Mouse (Mus musculus): Measurements from ENCODE around the gene Ank3. TPM values are rescaled to one million over a fixed set of nuclear protein-coding genes. Genes with fewer than 3 reads are reported as not detected.

Gene Ank3
- polyA plus RNA-seq, 1 experiment from 2014 or later: 70.0 TPM

DNA sequence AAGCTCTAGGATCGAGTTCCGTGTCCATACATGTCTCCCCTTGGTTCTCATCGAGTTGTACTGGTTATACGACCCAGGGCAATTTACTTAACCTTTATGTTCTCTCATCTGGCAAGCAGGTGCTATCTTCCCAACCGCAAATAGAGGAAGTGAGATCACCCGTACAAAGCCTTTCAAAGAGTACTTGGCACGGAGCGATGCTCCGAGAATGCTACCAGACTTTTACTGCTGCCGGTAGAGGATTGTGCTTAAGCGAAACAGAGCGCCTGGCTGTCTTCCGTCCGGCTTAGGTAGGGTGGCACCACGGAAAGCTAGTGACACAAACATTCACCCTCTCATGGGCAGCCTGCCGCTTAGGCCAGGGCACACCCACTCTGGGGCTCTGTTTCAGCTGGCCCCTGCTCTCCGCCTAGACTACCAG lies 641.3 kb downstream of the Ank3 start:
- no peak overlapping the region for H3K27ac ChIP-seq (ENCODE audit: low read depth, low read length)
- no peaks in the 10 kb centered on the region for H3K9me3 ChIP-seq (ENCODE audit: control insufficient read depth, low read length)
- H3K9ac ChIP-seq (ENCODE audit: low read length): no peak overlapping the region
- H3K4me2 ChIP-seq (ENCODE audit: low read depth): no peak overlapping the region
- H3K27me3 ChIP-seq (ENCODE audit: control insufficient read depth, insufficient read depth, low read length): no peaks in the 10 kb centered on the region
- H3K36me3 ChIP-seq (ENCODE audit: control insufficient read depth, insufficient read depth, low read length): no peaks in the 10 kb centered on the region
- DNase-seq (ENCODE audit: low spot score) (no peak), ATAC-seq (ENCODE audit: insufficient read depth, low FRiP score, low TSS enrichment) (no peak)
- WGBS: 80% methylated on average over 17 of the region's 17 CpGs
- H3K4me1 ChIP-seq (ENCODE audit: control insufficient read depth, insufficient read depth, low read length): no peaks in the 10 kb centered on the region
- no peak overlapping the region for H3K4me3 ChIP-seq (ENCODE audit: low read depth, low read length)

- no peak for ATAC-seq (ENCODE audit: insufficient read depth, low FRiP score, low TSS enrichment)
- DNase-seq (ENCODE audit: low spot score): no peak
- Histone ChIP-seq H3K9ac (ENCODE audit: low read length) (no peak overlapping the region), H3K4me1 (ENCODE audit: control insufficient read depth, insufficient read depth, low read length) (no peaks in the 10 kb centered on the region), H3K4me3 (ENCODE audit: low read depth, low read length) (no peak overlapping the region), H3K27me3 (ENCODE audit: control insufficient read depth, insufficient read depth, low read length) (no peaks in the 10 kb centered on the region), H3K4me2 (ENCODE audit: low read depth) (no peak overlapping the region), H3K36me3 (ENCODE audit: control insufficient read depth, insufficient read depth, low read length) (no peaks in the 10 kb centered on the region), H3K9me3 (ENCODE audit: control insufficient read depth, low read length) (no peaks in the 10 kb centered on the region), H3K27ac (ENCODE audit: low read depth, low read length) (no peak overlapping the region)
Observed at GRCm38 (mm10) chr10:70041562-70041961, 643.0 kb downstream of the Ank3 start.

GRCm38 (mm10) chr10:70045722-70046121 lies 647.1 kb downstream of the Ank3 start:
- Histone ChIP-seq H3K9me3 (ENCODE audit: control insufficient read depth, low read length) (no peaks in the 10 kb centered on the region), H3K9ac (ENCODE audit: low read length) (no peak overlapping the region), H3K4me3 (ENCODE audit: low read depth, low read length) (no peak overlapping the region), H3K27me3 (ENCODE audit: control insufficient read depth, insufficient read depth, low read length) (no peaks in the 10 kb centered on the region), H3K36me3 (ENCODE audit: control insufficient read depth, insufficient read depth, low read length) (no peaks in the 10 kb centered on the region), H3K27ac (ENCODE audit: low read depth, low read length) (no peak overlapping the region), H3K4me2 (ENCODE audit: low read depth) (no peak overlapping the region), H3K4me1 (ENCODE audit: control insufficient read depth, insufficient read depth, low read length) (no peaks in the 10 kb centered on the region)
- 80% methylated on average over 2 of the region's 2 CpGs for WGBS
- no peak for DNase-seq (ENCODE audit: low spot score)
- no peak for ATAC-seq (ENCODE audit: insufficient read depth, low FRiP score, low TSS enrichment)

- 93% methylated on average over 7 of the region's 7 CpGs for WGBS
- no peak overlapping the region for H3K9ac ChIP-seq (ENCODE audit: low read length)
- no peaks in the 10 kb centered on the region for H3K36me3 ChIP-seq (ENCODE audit: control insufficient read depth, insufficient read depth, low read length)
- no peak overlapping the region for H3K4me3 ChIP-seq (ENCODE audit: low read depth, low read length)
- no peak overlapping the region for H3K4me2 ChIP-seq (ENCODE audit: low read depth)
- no peaks in the 10 kb centered on the region for H3K4me1 ChIP-seq (ENCODE audit: control insufficient read depth, insufficient read depth, low read length)
- no peaks in the 10 kb centered on the region for H3K9me3 ChIP-seq (ENCODE audit: control insufficient read depth, low read length)
- no peaks in the 10 kb centered on the region for H3K27me3 ChIP-seq (ENCODE audit: control insufficient read depth, insufficient read depth, low read length)
- no peak for DNase-seq (ENCODE audit: low spot score)
- H3K27ac ChIP-seq (ENCODE audit: low read depth, low read length): no peak overlapping the region
- no peak for ATAC-seq (ENCODE audit: insufficient read depth, low FRiP score, low TSS enrichment)
Observed at GRCm38 (mm10) chr10:70049771-70050170, 651.2 kb downstream of the Ank3 start.

DNA sequence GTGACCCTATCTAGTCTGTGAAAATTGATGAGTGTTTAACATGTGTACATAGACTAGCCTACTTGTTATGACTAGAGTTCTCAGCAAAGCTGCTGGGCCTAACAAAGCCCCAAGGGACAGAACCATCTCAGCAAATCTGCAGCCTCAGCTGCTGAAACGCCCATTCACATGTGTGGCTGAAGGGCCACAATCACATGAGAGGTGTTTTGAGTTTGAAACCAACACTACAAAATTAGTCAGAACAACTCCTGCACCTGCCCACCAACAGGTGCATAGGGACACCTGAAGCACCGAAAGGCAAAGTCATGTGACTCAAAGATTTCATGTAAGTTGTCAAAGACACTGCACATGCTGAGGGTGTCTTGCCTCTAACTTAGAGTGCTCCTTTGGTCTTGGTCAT lies 656.7 kb downstream of the Ank3 start:
- H3K4me1 ChIP-seq (ENCODE audit: control insufficient read depth, insufficient read depth, low read length): no peaks in the 10 kb centered on the region
- no peak overlapping the region for H3K27ac ChIP-seq (ENCODE audit: low read depth, low read length)
- no peak overlapping the region for H3K4me2 ChIP-seq (ENCODE audit: low read depth)
- ATAC-seq (ENCODE audit: insufficient read depth, low FRiP score, low TSS enrichment) (no peak), DNase-seq (ENCODE audit: low spot score) (no peak)
- H3K9ac ChIP-seq (ENCODE audit: low read length): no peak overlapping the region
- WGBS: 88% methylated on average over 2 of the region's 2 CpGs
- no peak overlapping the region for H3K4me3 ChIP-seq (ENCODE audit: low read depth, low read length)
- no peaks in the 10 kb centered on the region for H3K36me3 ChIP-seq (ENCODE audit: control insufficient read depth, insufficient read depth, low read length)
- no peaks in the 10 kb centered on the region for H3K27me3 ChIP-seq (ENCODE audit: control insufficient read depth, insufficient read depth, low read length)
- H3K9me3 ChIP-seq (ENCODE audit: control insufficient read depth, low read length): no peaks in the 10 kb centered on the region

- Histone ChIP-seq H3K9ac (ENCODE audit: low read length) (no peak overlapping the region), H3K36me3 (ENCODE audit: control insufficient read depth, insufficient read depth, low read length) (no peaks in the 10 kb centered on the region), H3K27ac (ENCODE audit: low read depth, low read length) (no peak overlapping the region), H3K4me3 (ENCODE audit: low read depth, low read length) (no peak overlapping the region), H3K27me3 (ENCODE audit: control insufficient read depth, insufficient read depth, low read length) (no peaks in the 10 kb centered on the region), H3K9me3 (ENCODE audit: control insufficient read depth, low read length) (no peaks in the 10 kb centered on the region), H3K4me2 (ENCODE audit: low read depth) (no peak overlapping the region), H3K4me1 (ENCODE audit: control insufficient read depth, insufficient read depth, low read length) (no peaks in the 10 kb centered on the region)
- DNase-seq (ENCODE audit: low spot score) (no peak), ATAC-seq (ENCODE audit: insufficient read depth, low FRiP score, low TSS enrichment) (no peak)
- 84% methylated on average over 3 of the region's 3 CpGs for WGBS
Observed at GRCm38 (mm10) chr10:70057064-70057463, 658.5 kb downstream of the Ank3 start.

GRCm38 (mm10) chr10:70060021-70060688 lies 661.6 kb downstream of the Ank3 start:
- no peaks in the 10 kb centered on the region for H3K9me3 ChIP-seq (ENCODE audit: control insufficient read depth, low read length)
- H3K9ac ChIP-seq (ENCODE audit: low read length): no peak overlapping the region
- H3K4me1 ChIP-seq (ENCODE audit: control insufficient read depth, insufficient read depth, low read length): no peaks in the 10 kb centered on the region
- DNase-seq (ENCODE audit: low spot score) (no peak), ATAC-seq (ENCODE audit: insufficient read depth, low FRiP score, low TSS enrichment) (no peak)
- no peaks in the 10 kb centered on the region for H3K36me3 ChIP-seq (ENCODE audit: control insufficient read depth, insufficient read depth, low read length)
- no peak overlapping the region for H3K4me3 ChIP-seq (ENCODE audit: low read depth, low read length)
- H3K27me3 ChIP-seq (ENCODE audit: control insufficient read depth, insufficient read depth, low read length): no peaks in the 10 kb centered on the region
- no peak overlapping the region for H3K4me2 ChIP-seq (ENCODE audit: low read depth)
- H3K27ac ChIP-seq (ENCODE audit: low read depth, low read length): no peak overlapping the region
- whole genome bisulfite sequencing: 77% methylated on average over 19 of the region's 19 CpGs

DNA sequence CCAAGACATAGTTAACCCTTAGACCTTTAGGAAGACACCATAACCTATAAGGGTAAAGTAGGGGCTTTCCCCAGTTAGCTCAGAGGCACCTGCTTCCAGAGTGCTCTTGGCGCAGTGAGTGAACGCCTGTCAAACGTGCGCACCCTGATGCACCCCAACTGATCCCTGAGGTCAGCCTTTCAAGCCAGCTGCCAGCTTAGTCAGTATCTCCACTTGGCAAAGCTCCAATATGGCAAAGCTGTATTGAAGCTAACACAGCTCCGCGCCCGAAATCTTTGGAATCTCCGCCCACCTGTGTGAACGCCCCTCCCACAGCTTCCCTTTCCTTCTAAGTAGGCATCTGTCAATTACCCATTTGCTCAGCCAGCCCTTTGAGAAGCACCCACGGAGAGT lies 662.1 kb downstream of the Ank3 start:
- no peak for ATAC-seq (ENCODE audit: insufficient read depth, low FRiP score, low TSS enrichment)

GRCm38 (mm10) chr10:70063881-70064555 lies 665.4 kb downstream of the Ank3 start:
- H3K27me3 ChIP-seq (ENCODE audit: control insufficient read depth, insufficient read depth, low read length): no peaks in the 10 kb centered on the region
- H3K27ac ChIP-seq (ENCODE audit: low read depth, low read length): no peak overlapping the region
- H3K36me3 ChIP-seq (ENCODE audit: control insufficient read depth, insufficient read depth, low read length): no peaks in the 10 kb centered on the region
- ATAC-seq (ENCODE audit: insufficient read depth, low FRiP score, low TSS enrichment) (no peak), DNase-seq (ENCODE audit: low spot score) (no peak)
- H3K4me2 ChIP-seq (ENCODE audit: low read depth): no peak overlapping the region
- no peak overlapping the region for H3K9ac ChIP-seq (ENCODE audit: low read length)
- H3K4me1 ChIP-seq (ENCODE audit: control insufficient read depth, insufficient read depth, low read length): no peaks in the 10 kb centered on the region
- H3K9me3 ChIP-seq (ENCODE audit: control insufficient read depth, low read length): no peaks in the 10 kb centered on the region
- no peak overlapping the region for H3K4me3 ChIP-seq (ENCODE audit: low read depth, low read length)
- WGBS: 94% methylated on average over 6 of the region's 6 CpGs

More for the DNA sequence above, 662.1 kb downstream of the Ank3 start:
- Histone ChIP-seq H3K27me3 (ENCODE audit: control insufficient read depth, insufficient read depth, low read length) (no peaks in the 10 kb centered on the region), H3K4me2 (ENCODE audit: low read depth) (no peak overlapping the region), H3K36me3 (ENCODE audit: control insufficient read depth, insufficient read depth, low read length) (no peaks in the 10 kb centered on the region), H3K9ac (ENCODE audit: low read length) (no peak overlapping the region), H3K4me3 (ENCODE audit: low read depth, low read length) (no peak overlapping the region), H3K27ac (ENCODE audit: low read depth, low read length) (no peak overlapping the region), H3K4me1 (ENCODE audit: control insufficient read depth, insufficient read depth, low read length) (no peaks in the 10 kb centered on the region), H3K9me3 (ENCODE audit: control insufficient read depth, low read length) (no peaks in the 10 kb centered on the region)
- 40% methylated on average over 10 of the region's 10 CpGs for WGBS
- DNase-seq (ENCODE audit: low spot score): no peak

All from neural tube, embryonic 11.5 days (tissue).